Mouse (Mus musculus): ENCODE data around the gene Thrap3. TPM values are rescaled to one million over a fixed set of nuclear protein-coding genes. Genes with fewer than 3 reads are reported as not detected.
"Not testable (repeated sequence)": the region's sequence is repeated elsewhere in the genome, so short reads cannot be mapped to it uniquely, and the experiment has no call there.

Thrap3 gene
- total RNA-seq, 2 experiments from 2014 or later = 92.1 to 99.3 TPM

- no peak for DNase-seq
- intact Hi-C loops (cut with DNase I; ENCODE audit: low total_unique reads) = loop anchor here (2.0 kb wide), 1 partner anchor 34 kb away; no protein-coding TSS in a partner anchor
Measured at GRCm38 (mm10) chr4:126226640-126227039, 24.1 kb upstream of the Thrap3 start.

GRCm38 (mm10) chr4:126222631-126223030 lies 20.1 kb upstream of the Thrap3 start:
- DNase-seq = no peak
- intact Hi-C loops (cut with DNase I; ENCODE audit: low total_unique reads) = loop anchor here (5.0 kb wide), 1 partner anchor 90 kb away; no protein-coding TSS in a partner anchor

- intact Hi-C loops (cut with DNase I; ENCODE audit: low total_unique reads) = loop anchor here (5.0 kb wide), 1 partner anchor 92 kb away; no protein-coding TSS in a partner anchor
- DNase-seq = no peak
Measured at GRCm38 (mm10) chr4:126220045-126220444, 17.5 kb upstream of the Thrap3 start.

GRCm38 (mm10) chr4:126219540-126219939 lies 17.0 kb upstream of the Thrap3 start:
- intact Hi-C loops (cut with DNase I; ENCODE audit: low total_unique reads); DNase-seq: not testable (repeated sequence)

DNA sequence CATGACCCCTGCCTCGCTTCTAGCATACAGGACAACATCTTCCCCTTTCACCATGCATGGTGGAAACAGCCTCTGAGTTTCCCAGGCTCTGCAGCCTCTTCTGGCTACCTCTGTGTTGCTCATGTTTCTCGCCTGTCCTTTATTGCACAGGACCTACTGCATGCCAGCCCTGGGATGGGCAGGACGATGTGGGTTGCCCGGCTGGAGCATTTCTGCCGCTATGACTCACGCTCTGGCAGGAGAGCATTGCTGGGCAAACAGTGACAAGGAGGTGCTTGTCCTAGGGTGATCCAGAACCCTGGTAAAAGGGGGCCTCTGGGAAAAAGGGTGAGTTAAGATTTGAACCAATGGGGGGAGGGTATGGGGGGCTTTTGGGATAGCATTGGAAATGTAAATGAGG lies 15.2 kb upstream of the Thrap3 start:
- intact Hi-C loops (cut with DNase I; ENCODE audit: low total_unique reads) = no loop called here
- DNase-seq = peak; percentile 59

- intact Hi-C loops (cut with DNase I; ENCODE audit: low total_unique reads) = no loop called here
- no peak for DNase-seq
Measured at GRCm38 (mm10) chr4:126207081-126207480, 4.5 kb upstream of the Thrap3 start.

DNA sequence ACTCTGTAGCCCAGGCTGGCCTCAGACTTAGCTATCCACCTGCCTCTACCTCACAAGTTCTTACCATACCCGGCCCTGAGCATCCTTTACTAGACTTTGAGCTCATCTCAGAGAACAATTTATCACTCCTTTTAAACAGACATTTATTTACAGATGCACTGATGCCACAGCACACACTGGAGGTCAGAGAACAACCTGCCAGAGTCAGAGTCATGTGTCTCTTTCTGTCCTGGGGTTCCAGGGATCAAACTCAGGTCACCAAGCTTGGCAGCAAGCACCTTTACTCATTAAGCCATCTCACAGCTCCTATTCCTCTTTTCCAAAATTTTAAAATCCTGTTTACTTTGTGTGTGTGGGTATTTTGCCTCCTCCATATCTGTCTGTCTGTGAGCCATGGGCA lies 2.8 kb upstream of the Thrap3 start:
- intact Hi-C loops (cut with DNase I; ENCODE audit: low total_unique reads) = no loop called here

GRCm38 (mm10) chr4:126204661-126205230 lies 2.2 kb upstream of the Thrap3 start:
- intact Hi-C loops (cut with DNase I; ENCODE audit: low total_unique reads) = no loop called here
- DNase-seq = no peak

More for the DNA sequence above, 2.8 kb upstream of the Thrap3 start:
- no peak for DNase-seq

DNA sequence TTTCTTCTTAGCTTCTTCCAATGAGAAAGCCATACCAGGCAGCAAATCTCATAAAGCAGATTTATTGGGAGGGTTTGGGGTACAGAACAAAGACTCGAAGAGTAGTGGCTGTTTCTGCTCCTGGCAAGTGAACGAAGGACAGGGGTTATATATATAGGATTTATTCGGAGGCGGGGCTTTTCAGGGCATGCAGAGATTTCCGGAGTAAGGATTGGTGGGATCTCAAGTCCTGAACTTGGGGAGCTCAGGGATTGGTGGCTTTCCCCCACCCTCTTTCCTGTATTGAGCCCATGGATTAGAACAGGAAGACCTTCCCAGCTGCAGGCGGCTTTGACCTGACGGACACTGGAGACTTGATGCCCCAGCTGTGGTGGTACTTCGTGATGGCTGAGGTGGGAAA lies 1.5 kb upstream of the Thrap3 start:
- intact Hi-C loops (cut with DNase I; ENCODE audit: low total_unique reads) = no loop called here
- no peak for DNase-seq

- intact Hi-C loops (cut with DNase I; ENCODE audit: low total_unique reads) = no loop called here
Measured at GRCm38 (mm10) chr4:126203336-126203895, 856 bp upstream of the Thrap3 start.

DNA sequence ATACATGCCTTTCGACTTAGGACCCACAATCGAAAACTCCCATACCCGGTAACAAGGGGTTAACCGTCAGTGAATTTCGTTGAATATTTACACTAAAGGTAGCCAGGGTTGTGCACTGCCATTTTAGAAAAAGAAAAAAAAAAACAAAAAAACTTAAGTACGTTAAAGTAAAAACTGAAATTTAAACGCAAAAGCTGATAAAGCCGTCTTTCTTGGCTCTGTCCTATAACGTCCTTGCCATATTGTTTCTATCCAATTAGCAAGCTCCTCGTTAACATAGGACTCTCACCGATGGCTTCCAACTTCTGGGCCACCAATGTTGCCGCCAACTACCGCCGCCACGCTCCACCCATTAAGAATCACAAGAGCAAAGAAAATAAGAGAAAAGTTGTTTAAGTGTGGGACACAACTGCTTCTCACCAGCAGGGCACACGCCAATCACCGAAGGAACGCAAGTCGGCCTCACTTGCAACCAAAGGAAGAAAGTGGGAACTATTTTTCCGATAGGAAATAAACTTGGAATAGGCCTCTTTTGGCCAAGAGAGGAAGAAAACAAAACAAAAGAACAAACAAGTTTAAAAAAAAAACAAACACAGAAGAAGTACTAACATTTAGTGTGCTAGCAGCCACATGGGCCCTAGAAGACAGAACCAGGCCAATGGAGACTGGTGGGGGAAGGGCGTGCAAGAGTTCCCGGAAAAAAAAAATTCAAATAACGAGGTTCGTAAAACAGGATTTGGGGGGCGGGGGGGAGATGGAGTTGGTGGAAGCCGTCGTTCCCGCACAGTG lies 852 bp downstream of the Thrap3 start:
- peak; percentile 31 for DNase-seq
- intact Hi-C loops (cut with DNase I; ENCODE audit: low total_unique reads) = no loop called here

More at GRCm38 (mm10) chr4:126203336-126203895, 856 bp upstream of the Thrap3 start:
- DNase-seq = no peak

DNA sequence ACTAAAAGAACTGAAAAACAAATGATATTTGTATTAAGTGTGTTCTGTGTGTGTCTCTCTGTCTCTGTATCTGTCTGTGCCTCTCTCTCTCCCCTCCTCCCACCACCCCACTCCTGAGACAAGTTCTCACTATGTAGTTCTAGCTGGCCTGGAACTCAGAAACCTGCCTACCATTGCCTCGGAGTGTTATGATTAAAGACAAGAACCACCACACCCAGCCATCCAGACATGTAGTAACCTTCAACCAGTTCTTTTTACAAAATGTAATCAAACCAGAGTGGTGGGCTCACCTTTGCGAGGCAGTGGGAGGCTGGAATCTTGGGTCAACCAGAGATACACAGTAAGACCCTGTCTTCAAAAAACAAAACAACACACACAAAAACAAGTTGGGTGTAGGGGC lies 1.9 kb downstream of the Thrap3 start:
- intact Hi-C loops (cut with DNase I; ENCODE audit: low total_unique reads) = no loop called here
- DNase-seq = no peak

- intact Hi-C loops (cut with DNase I; ENCODE audit: low total_unique reads) = no loop called here
- DNase-seq = no peak
Measured at GRCm38 (mm10) chr4:126200036-126200435, 2.5 kb downstream of the Thrap3 start.

DNA sequence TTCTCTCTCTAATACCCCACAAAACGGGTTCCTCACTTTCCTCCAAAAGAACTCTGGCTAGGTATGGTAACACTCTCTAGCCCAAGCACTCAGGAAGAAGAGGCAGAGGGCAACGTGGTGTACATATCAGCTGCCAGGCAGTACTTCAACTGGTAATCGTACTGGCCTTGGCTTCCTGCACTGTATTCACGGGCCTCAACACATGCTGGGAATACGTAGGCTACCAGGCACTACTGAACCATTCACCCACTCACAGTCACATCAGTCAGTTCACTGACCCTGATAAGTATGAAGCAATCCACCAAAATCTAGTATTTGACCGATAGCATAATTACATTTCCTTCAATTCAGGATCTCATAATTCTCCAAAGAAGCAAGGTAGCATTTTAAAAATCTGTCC lies 3.0 kb downstream of the Thrap3 start:
- intact Hi-C loops (cut with DNase I; ENCODE audit: low total_unique reads) = no loop called here
- DNase-seq = no peak

DNA sequence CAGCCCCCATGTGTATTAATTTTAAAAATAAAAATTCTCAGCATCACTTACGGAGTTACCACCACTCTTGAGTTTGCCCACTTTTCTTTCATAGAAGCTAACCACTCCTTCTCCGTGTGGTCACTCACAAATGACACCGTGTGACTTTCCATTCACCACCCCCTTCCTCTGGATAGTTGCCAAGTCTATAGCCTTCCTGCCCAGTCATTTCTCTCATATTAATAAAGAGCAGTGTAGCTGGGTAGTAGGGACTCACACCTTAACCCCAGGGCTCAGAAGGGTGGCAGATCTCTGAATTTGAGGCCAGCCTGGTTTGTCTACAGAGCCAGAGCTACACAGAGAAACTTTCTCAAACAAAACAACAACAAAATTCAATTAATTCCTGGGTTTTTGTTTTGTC lies 5.1 kb downstream of the Thrap3 start:
- intact Hi-C loops (cut with DNase I; ENCODE audit: low total_unique reads) = no loop called here
- no peak for DNase-seq

DNA sequence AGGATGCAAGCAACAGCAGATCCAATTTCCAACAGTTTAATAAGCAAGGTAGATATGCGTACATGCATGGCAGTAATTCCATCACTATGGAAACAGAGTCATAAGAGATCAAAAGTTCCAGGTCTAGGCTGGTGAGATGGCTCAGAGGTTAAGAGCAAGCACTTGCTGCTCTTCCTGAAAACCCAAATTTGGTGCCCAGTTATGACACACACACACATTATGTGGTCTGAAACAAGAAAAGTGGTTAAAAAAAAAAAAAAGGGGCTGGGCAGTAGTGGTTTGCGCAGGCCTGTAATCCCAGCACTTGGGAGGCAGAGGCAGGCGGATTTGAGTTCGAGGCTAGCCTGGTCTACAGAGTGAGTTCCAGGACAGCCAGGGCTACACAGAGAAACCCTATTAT lies 7.6 kb downstream of the Thrap3 start:
- intact Hi-C loops (cut with DNase I; ENCODE audit: low total_unique reads) = no loop called here

GRCm38 (mm10) chr4:126194216-126194615 lies 8.3 kb downstream of the Thrap3 start:
- DNase-seq = no peak
- intact Hi-C loops (cut with DNase I; ENCODE audit: low total_unique reads) = no loop called here

More for the DNA sequence above, 7.6 kb downstream of the Thrap3 start:
- no peak for DNase-seq

- DNase-seq = no peak
- intact Hi-C loops (cut with DNase I; ENCODE audit: low total_unique reads) = no loop called here
Measured at GRCm38 (mm10) chr4:126190636-126191035, 11.9 kb downstream of the Thrap3 start.

GRCm38 (mm10) chr4:126187096-126187495 lies 15.5 kb downstream of the Thrap3 start:
- DNase-seq = no peak
- intact Hi-C loops (cut with DNase I; ENCODE audit: low total_unique reads) = no loop called here

- DNase-seq = no peak
- intact Hi-C loops (cut with DNase I; ENCODE audit: low total_unique reads) = no loop called here
Measured at GRCm38 (mm10) chr4:126183034-126183433, 19.5 kb downstream of the Thrap3 start.
